ENCODE assay signal across 8 mouse cellular contexts in genomic region chr2:144599831-144600687, GRCm38 (mm10). TPM values are rescaled to one million over a fixed set of nuclear protein-coding genes. Genes with fewer than 3 reads are reported as not detected.
A peak's percentile ranks its signal among the peaks of the same experiment; 100 is the strongest.
DNase-seq lines count a peak whose midpoint lies in the region; ATAC-seq lines count a peak whose summit lies in the region.

Dtd1 (plus strand) TSS chr2:144599897.

- H3K27me3 ChIP-seq in heart, embryonic 12.5 days (replicated peaks): no peaks in the 10 kb centered on the region
- no peaks in the 10 kb centered on the region for H3K27me3 ChIP-seq in liver, embryonic 12.5 days (replicated peaks)
- H3K27me3 ChIP-seq in stomach, embryonic 15.5 days (replicated peaks): no peaks in the 10 kb centered on the region

- H3K9ac ChIP-seq in heart, embryonic 12.5 days: peak within 1 kb of the TSS; percentile 86
- peak within 1 kb of the TSS; percentile 85 for H3K9ac ChIP-seq in liver, embryonic 12.5 days
- peak within 1 kb of the TSS; percentile 59 for H3K9ac ChIP-seq in stomach, embryonic 15.5 days

- ATAC-seq in erythroid progenitor cell, adult 5-6 weeks (replicated peaks; ENCODE audit: low FRiP score, poor library complexity, severe bottlenecking): peak; percentile 99
- peak; percentile 96 for ATAC-seq in heart, embryonic 12.5 days (ENCODE audit: insufficient number of reproducible peaks, low FRiP score)
- ATAC-seq in liver, embryonic 12.5 days: peak; percentile 97
- peak; percentile 96 for ATAC-seq in stomach, embryonic 15.5 days (ENCODE audit: insufficient read depth, low FRiP score, low read depth)

- DNase-seq in CD4-positive helper T cell, adult 2 months (ENCODE audit: low read depth, low spot score): peak; percentile 90
- peak; percentile 64 for DNase-seq in brain, embryonic 18.5 days (ENCODE audit: low read depth, low spot score)
- peak; percentile 94 for DNase-seq in kidney, postnatal 10 days
- DNase-seq in natural killer cell, adult 2 months (ENCODE audit: low spot score in 2 of 2): peak; percentile 75 to 87

- H3K27ac ChIP-seq in heart, embryonic 12.5 days (ENCODE audit: poor library complexity, severe bottlenecking): no peak within 1 kb of the TSS
- H3K27ac ChIP-seq in liver, embryonic 12.5 days: peak within 1 kb of the TSS; percentile 68
- no peak within 1 kb of the TSS for H3K27ac ChIP-seq in stomach, embryonic 15.5 days

- 3% methylated on average over 48 of the region's 50 CpGs for WGBS in heart, embryonic 12.5 days
- WGBS in liver, embryonic 12.5 days (ENCODE audit: insufficient replicate concordance): 3% methylated on average over 50 of the region's 50 CpGs
- WGBS in stomach, embryonic 15.5 days: 2% methylated on average over 50 of the region's 50 CpGs

- H3K4me3 ChIP-seq in heart, embryonic 12.5 days: peak within 1 kb of the TSS; percentile 77
- H3K4me3 ChIP-seq in liver, embryonic 12.5 days: peak within 1 kb of the TSS; percentile 73
- peak within 1 kb of the TSS; percentile 59 for H3K4me3 ChIP-seq in stomach, embryonic 15.5 days (replicated peaks)

- H3K4me1 ChIP-seq in heart, embryonic 12.5 days (replicated peaks): no peaks in the 10 kb centered on the region
- H3K4me1 ChIP-seq in liver, embryonic 12.5 days: peaks cover 14% of the 10 kb centered on the region
- no peaks in the 10 kb centered on the region for H3K4me1 ChIP-seq in stomach, embryonic 15.5 days

- H3K9me3 ChIP-seq in heart, embryonic 12.5 days (replicated peaks): no peaks in the 10 kb centered on the region
- H3K9me3 ChIP-seq in liver, embryonic 12.5 days (replicated peaks): no peaks in the 10 kb centered on the region
- H3K9me3 ChIP-seq in stomach, embryonic 15.5 days: no peaks in the 10 kb centered on the region

- H3K36me3 ChIP-seq in heart, embryonic 12.5 days: no peaks in the 10 kb centered on the region
- H3K36me3 ChIP-seq in liver, embryonic 12.5 days: peaks cover 5% of the 10 kb centered on the region; the same call in 1 of the 2 replicates
- no peaks in the 10 kb centered on the region for H3K36me3 ChIP-seq in stomach, embryonic 15.5 days

- H3K4me2 ChIP-seq in heart, embryonic 12.5 days: peak within 1 kb of the TSS; percentile 70
- peak within 1 kb of the TSS; percentile 81 for H3K4me2 ChIP-seq in liver, embryonic 12.5 days
- peak within 1 kb of the TSS; percentile 67 for H3K4me2 ChIP-seq in stomach, embryonic 15.5 days

RNA-seq across cellular contexts. Expression of gene Dtd1, which starts in this region (rescaled TPM):
- 4.2 and 5.4 TPM in 2 replicates for total RNA-seq in erythroid progenitor cell, adult 5-6 weeks (2015; ENCODE audit: low replicate concordance)
- 3.6 and 14.5 TPM in 2 replicates for total RNA-seq in erythroid progenitor cell, adult 5-6 weeks (2017; ENCODE audit: low replicate concordance)
- polyA plus RNA-seq in heart, embryonic 12.5 days (2016; fragmentation: Nextera tagmentation; extraction: Ambion mirVana): 30.5 and 31.2 TPM in 2 replicates
- 34.1 and 35.8 TPM in 2 replicates for polyA plus RNA-seq in liver, embryonic 12.5 days (2016; fragmentation: Nextera tagmentation; extraction: Ambion mirVana)
- 39.6 and 43.0 TPM in 2 replicates for polyA plus RNA-seq in stomach, embryonic 15.5 days (2015; fragmentation: Nextera tagmentation; extraction: Ambion mirVana)
